Mouse (Mus musculus): Measurements from ENCODE around the gene Amph. TPM values are rescaled to one million over a fixed set of nuclear protein-coding genes. Genes with fewer than 3 reads are reported as not detected.

Amph gene
- polyA plus RNA-seq, 1 experiment from 2014 or later, result 0.50 TPM

DNA sequence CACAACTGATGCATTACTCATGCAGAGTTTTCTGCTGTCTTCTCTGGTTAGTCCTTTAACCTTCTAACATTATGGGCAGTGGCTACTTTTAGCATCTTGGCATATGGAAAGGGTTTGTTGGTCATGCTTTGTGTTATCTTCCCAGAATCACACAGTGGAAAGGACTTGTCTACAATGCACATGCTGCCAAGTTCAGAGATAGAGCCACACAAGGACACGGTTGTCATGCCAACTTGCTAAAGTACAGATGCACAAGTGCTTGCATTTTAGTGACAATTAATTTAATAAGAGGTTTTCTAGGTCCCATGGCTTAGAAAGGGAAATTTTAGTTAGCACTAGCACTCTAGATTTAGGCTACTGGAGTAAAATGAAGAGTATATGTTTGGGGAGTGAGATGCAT lies 104.1 kb downstream of the Amph start:
- no peak overlapping the region for H3K9ac ChIP-seq (ENCODE audit: low read length)
- H3K36me3 ChIP-seq (ENCODE audit: control insufficient read depth, insufficient read depth), result no peaks in the 10 kb centered on the region
- H3K4me1 ChIP-seq (ENCODE audit: control insufficient read depth, insufficient read depth, low read length), result no peaks in the 10 kb centered on the region
- no peaks in the 10 kb centered on the region for H3K27me3 ChIP-seq (ENCODE audit: control insufficient read depth, insufficient read depth, low read length)
- H3K4me3 ChIP-seq (ENCODE audit: low read length), result no peak overlapping the region
- no peaks in the 10 kb centered on the region for H3K9me3 ChIP-seq (replicated peaks; ENCODE audit: control insufficient read depth, low read length)
- WGBS, result 65% methylated on average over 1 of the region's 1 CpGs
- H3K27ac ChIP-seq (ENCODE audit: low read length), result no peak overlapping the region
- ATAC-seq (replicated peaks; ENCODE audit: extremely low read depth, insufficient read depth, low FRiP score), result no peak
- no peak overlapping the region for H3K4me2 ChIP-seq (ENCODE audit: low read depth, low read length)

DNA sequence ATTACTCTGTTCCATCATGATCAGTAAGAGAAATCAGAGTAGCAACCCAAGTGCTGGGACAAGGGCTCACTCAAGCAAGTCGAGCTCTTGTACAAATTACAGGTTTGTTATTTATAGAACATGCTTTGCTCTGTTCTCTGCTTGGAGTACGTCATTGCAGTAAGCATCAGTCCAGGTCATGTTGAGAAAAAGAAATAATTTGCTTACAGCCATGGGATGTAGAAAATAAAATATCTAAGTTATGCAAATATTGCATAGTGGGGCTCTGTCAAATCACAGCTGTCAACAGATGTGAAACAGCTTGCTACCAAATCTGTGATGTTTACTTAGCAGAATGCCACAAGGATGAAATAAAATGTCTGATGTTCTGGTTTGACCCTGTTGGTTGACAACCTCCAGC lies 106.5 kb downstream of the Amph start:
- no peak overlapping the region for H3K27ac ChIP-seq (ENCODE audit: low read length)
- H3K4me3 ChIP-seq (ENCODE audit: low read length), result no peak overlapping the region
- H3K36me3 ChIP-seq (ENCODE audit: control insufficient read depth, insufficient read depth), result no peaks in the 10 kb centered on the region
- WGBS, result 37% methylated on average over 2 of the region's 2 CpGs
- no peak overlapping the region for H3K4me2 ChIP-seq (ENCODE audit: low read depth, low read length)
- no peak for ATAC-seq (replicated peaks; ENCODE audit: extremely low read depth, insufficient read depth, low FRiP score)
- H3K9me3 ChIP-seq (replicated peaks; ENCODE audit: control insufficient read depth, low read length), result no peaks in the 10 kb centered on the region
- H3K27me3 ChIP-seq (ENCODE audit: control insufficient read depth, insufficient read depth, low read length), result no peaks in the 10 kb centered on the region
- no peaks in the 10 kb centered on the region for H3K4me1 ChIP-seq (ENCODE audit: control insufficient read depth, insufficient read depth, low read length)
- H3K9ac ChIP-seq (ENCODE audit: low read length), result no peak overlapping the region

DNA sequence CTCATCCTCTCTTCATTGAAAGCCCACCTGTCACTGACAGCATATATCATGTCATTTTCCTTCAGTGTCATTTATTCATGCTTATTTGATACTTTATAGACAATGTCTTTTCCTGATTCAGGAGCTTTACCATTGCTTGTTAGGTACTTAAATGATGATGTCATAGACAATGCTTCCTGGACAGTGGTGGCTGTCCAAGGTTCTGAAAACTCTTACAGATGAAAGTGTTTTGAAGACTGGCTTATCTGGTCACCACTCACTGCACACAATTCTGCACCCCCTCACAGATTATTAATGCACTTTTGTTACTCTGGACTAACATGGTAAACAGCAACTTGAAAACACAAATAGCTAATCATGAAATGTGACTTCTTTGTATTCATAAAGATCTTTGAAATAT lies 124.3 kb downstream of the Amph start:
- H3K27ac ChIP-seq (ENCODE audit: low read length), result no peak overlapping the region
- H3K4me1 ChIP-seq (ENCODE audit: control insufficient read depth, insufficient read depth, low read length), result no peaks in the 10 kb centered on the region
- H3K9me3 ChIP-seq (replicated peaks; ENCODE audit: control insufficient read depth, low read length), result no peaks in the 10 kb centered on the region
- no peaks in the 10 kb centered on the region for H3K27me3 ChIP-seq (ENCODE audit: control insufficient read depth, insufficient read depth, low read length)
- no peaks in the 10 kb centered on the region for H3K36me3 ChIP-seq (ENCODE audit: control insufficient read depth, insufficient read depth)
- no peak for ATAC-seq (replicated peaks; ENCODE audit: extremely low read depth, insufficient read depth, low FRiP score)
- no peak overlapping the region for H3K4me2 ChIP-seq (ENCODE audit: low read depth, low read length)
- H3K4me3 ChIP-seq (ENCODE audit: low read length), result no peak overlapping the region
- H3K9ac ChIP-seq (ENCODE audit: low read length), result no peak overlapping the region

DNA sequence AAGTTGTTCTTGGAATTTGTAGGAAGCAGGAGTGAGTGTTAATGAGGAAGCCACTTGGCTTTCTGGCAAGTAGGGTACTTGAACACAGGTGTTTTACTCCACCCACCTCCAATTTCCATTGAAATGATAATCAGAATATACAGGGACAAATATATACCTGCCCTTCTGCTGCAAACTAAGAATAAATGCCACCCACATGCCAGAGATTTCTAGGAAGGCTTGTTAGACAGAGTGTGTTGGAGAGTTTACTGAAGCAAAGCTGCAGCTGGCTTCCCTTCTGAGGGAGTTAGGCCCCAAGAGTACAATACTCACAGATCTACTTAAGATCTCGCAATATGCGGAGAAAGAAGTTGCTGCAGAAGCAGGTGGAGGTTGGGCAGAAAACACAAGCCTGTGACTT lies 129.4 kb downstream of the Amph start:
- Histone ChIP-seq H3K4me3 (ENCODE audit: low read length) (no peak overlapping the region), H3K36me3 (ENCODE audit: control insufficient read depth, insufficient read depth) (no peaks in the 10 kb centered on the region), H3K9ac (ENCODE audit: low read length) (no peak overlapping the region), H3K27me3 (ENCODE audit: control insufficient read depth, insufficient read depth, low read length) (no peaks in the 10 kb centered on the region), H3K4me2 (ENCODE audit: low read depth, low read length) (no peak overlapping the region), H3K27ac (ENCODE audit: low read length) (no peak overlapping the region), H3K9me3 (replicated peaks; ENCODE audit: control insufficient read depth, low read length) (no peaks in the 10 kb centered on the region), H3K4me1 (ENCODE audit: control insufficient read depth, insufficient read depth, low read length) (no peaks in the 10 kb centered on the region)
- 92% methylated on average over 2 of the region's 2 CpGs for WGBS
- ATAC-seq (replicated peaks; ENCODE audit: extremely low read depth, insufficient read depth, low FRiP score), result no peak

DNA sequence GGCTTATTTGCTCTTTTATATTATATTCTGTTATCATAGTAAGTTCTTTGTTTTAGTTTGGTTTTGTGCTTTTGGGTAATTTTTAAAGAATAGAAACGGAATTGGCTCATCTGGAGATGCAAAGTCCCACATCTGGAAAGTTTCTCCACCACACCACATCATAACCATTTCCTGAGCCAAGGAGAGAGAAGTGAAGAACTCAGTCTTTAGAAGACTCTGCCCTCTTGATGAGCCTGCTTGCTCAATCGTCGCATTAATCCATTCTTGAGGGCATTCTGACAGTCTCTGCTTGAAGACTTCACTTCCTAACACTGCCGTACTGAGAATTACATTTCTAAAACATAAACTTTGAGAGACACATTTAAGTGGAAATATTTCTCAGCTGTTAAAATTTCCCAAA lies 133.9 kb downstream of the Amph start:
- ATAC-seq (replicated peaks; ENCODE audit: extremely low read depth, insufficient read depth, low FRiP score), result no peak
- Histone ChIP-seq H3K9ac (ENCODE audit: low read length) (no peak overlapping the region), H3K27ac (ENCODE audit: low read length) (no peak overlapping the region), H3K27me3 (ENCODE audit: control insufficient read depth, insufficient read depth, low read length) (no peaks in the 10 kb centered on the region), H3K9me3 (replicated peaks; ENCODE audit: control insufficient read depth, low read length) (no peaks in the 10 kb centered on the region), H3K36me3 (ENCODE audit: control insufficient read depth, insufficient read depth) (no peaks in the 10 kb centered on the region), H3K4me1 (ENCODE audit: control insufficient read depth, insufficient read depth, low read length) (no peaks in the 10 kb centered on the region), H3K4me3 (ENCODE audit: low read length) (no peak overlapping the region), H3K4me2 (ENCODE audit: low read depth, low read length) (no peak overlapping the region)
- 81% methylated on average over 4 of the region's 4 CpGs for WGBS

DNA sequence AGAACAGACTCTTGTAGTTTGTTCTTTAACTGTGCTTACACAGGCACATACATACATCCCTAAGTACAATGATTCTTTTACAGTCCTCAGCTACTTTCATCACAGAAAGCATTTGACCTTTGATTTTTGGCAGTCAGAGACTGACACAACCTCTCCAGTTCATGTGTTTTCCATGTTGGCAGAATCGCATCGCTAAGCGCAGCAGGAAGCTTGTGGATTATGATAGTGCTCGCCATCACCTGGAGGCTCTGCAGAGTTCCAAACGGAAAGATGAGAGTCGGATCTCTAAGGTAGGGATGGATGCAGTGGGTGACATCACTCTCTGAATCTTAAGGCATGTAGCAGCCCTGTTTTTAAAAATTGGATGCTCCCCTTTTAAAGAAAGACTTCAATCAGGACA lies 146.6 kb downstream of the Amph start:
- no peak for ATAC-seq (replicated peaks; ENCODE audit: extremely low read depth, insufficient read depth, low FRiP score)
- no peak overlapping the region for H3K27ac ChIP-seq (ENCODE audit: low read length)
- 83% methylated on average over 6 of the region's 6 CpGs for WGBS
- H3K9ac ChIP-seq (ENCODE audit: low read length), result no peak overlapping the region
- H3K36me3 ChIP-seq (ENCODE audit: control insufficient read depth, insufficient read depth), result no peaks in the 10 kb centered on the region
- H3K4me1 ChIP-seq (ENCODE audit: control insufficient read depth, insufficient read depth, low read length), result no peaks in the 10 kb centered on the region
- H3K27me3 ChIP-seq (ENCODE audit: control insufficient read depth, insufficient read depth, low read length), result no peaks in the 10 kb centered on the region
- H3K4me3 ChIP-seq (ENCODE audit: low read length), result no peak overlapping the region
- no peaks in the 10 kb centered on the region for H3K9me3 ChIP-seq (replicated peaks; ENCODE audit: control insufficient read depth, low read length)
- H3K4me2 ChIP-seq (ENCODE audit: low read depth, low read length), result no peak overlapping the region

DNA sequence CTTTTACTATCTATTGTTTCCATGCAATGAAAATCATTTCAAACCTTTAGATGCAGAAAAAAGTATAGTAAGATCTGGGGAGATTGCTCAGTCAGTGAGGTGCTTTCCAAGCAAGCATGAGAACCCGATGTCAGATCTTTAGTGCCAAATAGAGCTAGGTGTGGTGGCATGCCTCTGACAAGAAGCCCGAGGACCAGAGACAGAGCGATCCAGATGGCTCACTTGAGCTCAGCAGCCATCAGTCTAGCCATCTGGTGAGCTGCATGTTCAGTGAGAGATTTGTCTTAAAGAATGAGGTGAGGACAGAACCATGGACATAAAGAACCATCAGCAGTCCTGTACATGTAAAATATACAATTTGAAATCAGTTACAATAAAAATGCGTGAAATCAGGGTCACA lies 149.1 kb downstream of the Amph start:
- H3K27ac ChIP-seq (ENCODE audit: low read length), result no peak overlapping the region
- WGBS, result 74% methylated on average over 4 of the region's 4 CpGs
- H3K9ac ChIP-seq (ENCODE audit: low read length), result no peak overlapping the region
- H3K27me3 ChIP-seq (ENCODE audit: control insufficient read depth, insufficient read depth, low read length), result no peaks in the 10 kb centered on the region
- no peak overlapping the region for H3K4me2 ChIP-seq (ENCODE audit: low read depth, low read length)
- no peaks in the 10 kb centered on the region for H3K4me1 ChIP-seq (ENCODE audit: control insufficient read depth, insufficient read depth, low read length)
- no peak overlapping the region for H3K4me3 ChIP-seq (ENCODE audit: low read length)
- no peaks in the 10 kb centered on the region for H3K36me3 ChIP-seq (ENCODE audit: control insufficient read depth, insufficient read depth)
- ATAC-seq (replicated peaks; ENCODE audit: extremely low read depth, insufficient read depth, low FRiP score), result no peak
- H3K9me3 ChIP-seq (replicated peaks; ENCODE audit: control insufficient read depth, low read length), result no peaks in the 10 kb centered on the region

GRCm38 (mm10) chr13:19101889-19102402 lies 153.9 kb downstream of the Amph start:
- Histone ChIP-seq H3K27ac (ENCODE audit: low read length) (no peak overlapping the region), H3K4me3 (ENCODE audit: low read length) (no peak overlapping the region), H3K4me1 (ENCODE audit: control insufficient read depth, insufficient read depth, low read length) (no peaks in the 10 kb centered on the region), H3K4me2 (ENCODE audit: low read depth, low read length) (no peak overlapping the region), H3K27me3 (ENCODE audit: control insufficient read depth, insufficient read depth, low read length) (no peaks in the 10 kb centered on the region), H3K9me3 (replicated peaks; ENCODE audit: control insufficient read depth, low read length) (no peaks in the 10 kb centered on the region), H3K9ac (ENCODE audit: low read length) (no peak overlapping the region), H3K36me3 (ENCODE audit: control insufficient read depth, insufficient read depth) (no peaks in the 10 kb centered on the region)
- 79% methylated on average over 10 of the region's 10 CpGs for WGBS
- no peak for ATAC-seq (replicated peaks; ENCODE audit: extremely low read depth, insufficient read depth, low FRiP score)

GRCm38 (mm10) chr13:19106418-19106817 lies 158.4 kb downstream of the Amph start:
- no peak overlapping the region for H3K4me3 ChIP-seq (ENCODE audit: low read length)
- H3K4me1 ChIP-seq (ENCODE audit: control insufficient read depth, insufficient read depth, low read length), result no peaks in the 10 kb centered on the region
- no peak overlapping the region for H3K9ac ChIP-seq (ENCODE audit: low read length)
- H3K27ac ChIP-seq (ENCODE audit: low read length), result no peak overlapping the region
- ATAC-seq (replicated peaks; ENCODE audit: extremely low read depth, insufficient read depth, low FRiP score), result no peak
- no peaks in the 10 kb centered on the region for H3K27me3 ChIP-seq (ENCODE audit: control insufficient read depth, insufficient read depth, low read length)
- H3K4me2 ChIP-seq (ENCODE audit: low read depth, low read length), result no peak overlapping the region
- WGBS, result 40% methylated on average over 5 of the region's 5 CpGs
- no peaks in the 10 kb centered on the region for H3K36me3 ChIP-seq (ENCODE audit: control insufficient read depth, insufficient read depth)
- no peaks in the 10 kb centered on the region for H3K9me3 ChIP-seq (replicated peaks; ENCODE audit: control insufficient read depth, low read length)

DNA sequence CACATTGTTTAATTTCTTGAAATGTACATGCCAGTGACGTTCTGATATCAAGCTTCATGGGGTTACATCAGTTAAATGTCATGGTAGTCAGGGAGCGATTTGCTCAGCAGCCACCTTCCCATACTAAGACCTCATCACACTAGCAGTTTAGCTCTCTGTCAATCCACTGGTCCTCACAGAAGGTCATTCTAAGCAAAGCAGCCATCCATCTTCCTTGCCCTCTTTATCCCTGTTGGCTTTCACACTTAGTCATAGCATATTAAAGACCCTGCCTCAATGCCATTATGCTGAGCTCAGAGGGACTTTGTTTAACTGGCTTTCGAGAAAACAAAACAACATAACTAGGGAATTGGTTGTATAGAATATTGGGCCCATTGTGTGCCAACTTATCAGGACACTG lies 161.3 kb downstream of the Amph start:
- no peak overlapping the region for H3K9ac ChIP-seq (ENCODE audit: low read length)
- no peaks in the 10 kb centered on the region for H3K27me3 ChIP-seq (ENCODE audit: control insufficient read depth, insufficient read depth, low read length)
- WGBS, result 47% methylated on average over 3 of the region's 3 CpGs
- no peak overlapping the region for H3K27ac ChIP-seq (ENCODE audit: low read length)
- H3K4me1 ChIP-seq (ENCODE audit: control insufficient read depth, insufficient read depth, low read length), result no peaks in the 10 kb centered on the region
- no peak for ATAC-seq (replicated peaks; ENCODE audit: extremely low read depth, insufficient read depth, low FRiP score)
- no peak overlapping the region for H3K4me3 ChIP-seq (ENCODE audit: low read length)
- no peaks in the 10 kb centered on the region for H3K36me3 ChIP-seq (ENCODE audit: control insufficient read depth, insufficient read depth)
- no peaks in the 10 kb centered on the region for H3K9me3 ChIP-seq (replicated peaks; ENCODE audit: control insufficient read depth, low read length)
- H3K4me2 ChIP-seq (ENCODE audit: low read depth, low read length), result no peak overlapping the region
